Mouse (Mus musculus): ENCODE measurements at regions not wholly inside any gene's neighbourhood (a gene's known extent, or its start where the extent isn't known, plus 50 kb on each side); places are given as distances from the start of the nearest gene placed in this dataset.

GRCm38 (mm10) chr10:105019774-105020470 lies 554.3 kb downstream of the Tmtc2 start:
- in situ Hi-C loops (cut with MboI; ENCODE audit: low pct_unique_long_range_greater_than_20kb) = no loop called here
- TF ChIP-seq CTCF (IDR thresholded peaks at IDR 0.05) = no peak
- no peaks in the 10 kb centered on the region for H3K27me3 ChIP-seq
- ATAC-seq (no peak), DNase-seq (ENCODE audit: low read depth, low spot score) (no peak)
- ChIA-PET POLR2A (no interaction called here), CTCF (no interaction called here)

Data from Patski (cell line).